Mouse (Mus musculus) left cerebral cortex, adult 9 months (tissue): ENCODE results near the gene Pramef20.
"Not testable (repeated sequence)": the region's sequence is repeated elsewhere in the genome, so short reads cannot be mapped to it uniquely, and the experiment has no call there.

Experiments used
- DNase-seq, 2 experiments: peaks; one replicate each; pipeline ENCODE4 v3.0.0; 2022; ENCODE audit warnings: low spot score in 2 of 2

The Pramef20 gene

GRCm38 (mm10) chr4:144377911-144378310, at the start of gene Pramef20:
Gene Pramef20, minus strand, starts transcription at chr4:144377933.
- no peak for DNase-seq

- no peak for DNase-seq
Observed at GRCm38 (mm10) chr4:144424590-144424989, 46.9 kb upstream of the Pramef20 start.

GRCm38 (mm10) chr4:144420644-144421043, 42.9 kb upstream of the Pramef20 start:
- no peak for DNase-seq

DNA sequence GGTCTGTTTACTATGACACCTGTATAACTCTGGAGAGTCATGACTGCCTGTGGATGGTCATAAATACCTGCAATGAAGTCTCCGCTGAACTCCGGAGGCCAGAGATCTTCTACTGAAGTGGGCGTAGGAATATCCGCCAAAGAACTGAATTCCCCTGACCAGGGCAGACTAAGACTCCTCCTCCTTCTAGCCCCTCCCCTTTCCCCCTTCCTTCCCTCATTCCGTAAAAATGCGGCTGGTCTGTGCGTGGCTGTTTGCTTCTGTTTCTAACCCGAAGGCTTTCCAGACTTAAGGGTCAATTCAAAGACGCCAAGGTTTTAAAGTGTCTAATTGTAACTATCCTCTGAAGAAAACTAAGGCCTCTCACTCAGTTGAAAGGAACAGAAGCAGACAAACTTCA, 30.6 kb upstream of the Pramef20 start, which contains the start of gene Pramef12:
Gene Pramef12, minus strand, starts transcription at position 175 of the 400 bp plus-strand sequence.
- DNase-seq: no peak

- DNase-seq: no peak
Observed at GRCm38 (mm10) chr4:144406261-144406660, 28.5 kb upstream of the Pramef20 start.

DNA sequence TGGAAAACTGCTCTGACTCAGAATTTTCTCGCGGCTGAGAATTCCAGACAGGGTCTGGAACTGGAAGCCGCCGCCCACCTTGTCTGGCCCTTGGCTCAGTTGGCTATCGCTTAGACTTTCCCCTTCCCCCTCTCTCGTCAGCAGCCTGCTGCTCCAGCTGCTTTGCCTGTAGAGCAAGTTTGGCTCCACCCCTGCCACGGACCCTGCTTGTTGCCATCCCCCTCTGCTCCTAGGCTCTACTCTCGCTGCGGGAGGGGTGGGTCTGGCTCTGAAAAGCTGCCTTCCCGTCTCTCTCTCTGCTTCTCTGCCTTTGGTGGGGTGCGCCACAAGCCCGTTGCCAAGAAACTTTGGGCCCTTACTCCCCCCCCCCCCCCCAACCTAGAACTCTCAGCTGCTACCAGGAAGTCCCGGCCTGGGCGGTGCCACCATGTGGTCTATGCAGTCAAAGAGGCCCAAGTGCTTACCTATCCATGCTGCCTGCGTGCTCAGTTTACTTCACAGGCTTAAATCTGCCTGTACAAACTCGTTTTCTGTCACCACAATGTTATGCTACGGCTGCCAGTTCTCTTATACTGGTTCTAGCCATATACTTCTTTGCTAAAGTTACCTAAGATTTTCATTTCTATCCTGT, 26.8 kb upstream of the Pramef20 start:
- no peak for DNase-seq

DNA sequence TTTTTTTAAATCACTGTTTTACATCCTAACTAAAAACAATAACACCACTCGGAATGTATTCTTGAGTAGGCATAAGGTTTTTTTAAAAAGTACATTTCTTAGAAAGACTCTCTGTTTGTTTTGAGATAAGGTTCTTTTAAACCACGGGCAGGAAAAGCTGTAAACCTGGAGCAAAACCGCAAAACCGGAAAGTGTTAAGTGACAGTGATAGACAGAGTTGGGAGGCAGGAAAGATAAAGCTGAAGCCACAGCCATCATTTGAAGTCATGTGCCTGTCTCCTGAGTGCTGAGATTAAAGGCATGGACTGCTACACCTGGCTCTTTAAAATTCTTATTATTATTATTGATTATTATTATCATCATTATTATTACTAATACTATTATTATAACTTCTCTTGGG, 25.0 kb upstream of the Pramef20 start:
- no peak for DNase-seq

- DNase-seq: no peak
Observed at GRCm38 (mm10) chr4:144396316-144396715, 18.6 kb upstream of the Pramef20 start.

- DNase-seq: not testable (repeated sequence)
Observed at GRCm38 (mm10) chr4:144357642-144358041, 20.1 kb downstream of the Pramef20 start, which contains the start of gene Gm13119. Gene Gm13119, plus strand, starts transcription at chr4:144357942.

DNA sequence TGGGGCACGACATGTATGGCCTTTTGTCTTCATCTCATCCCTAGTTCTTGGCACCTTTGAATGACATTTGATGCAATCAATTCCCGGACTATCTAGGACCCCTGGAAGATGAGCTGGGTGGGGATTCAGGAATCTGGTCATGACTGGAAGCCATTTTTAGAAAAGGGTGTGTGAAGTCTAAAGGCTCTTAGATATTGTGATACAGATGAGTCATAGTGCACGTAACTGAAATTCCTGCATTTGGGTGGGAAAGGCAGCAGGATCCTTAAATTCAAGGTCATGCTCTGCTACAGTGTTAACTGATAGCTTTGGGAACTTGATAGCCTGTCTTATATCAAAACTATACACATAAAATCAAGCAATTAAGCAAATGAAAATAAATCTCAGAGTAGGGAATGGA, 41.9 kb downstream of the Pramef20 start:
- not testable (repeated sequence) for DNase-seq

- DNase-seq: not testable (repeated sequence)
Observed at GRCm38 (mm10) chr4:144329949-144330348, 47.8 kb downstream of the Pramef20 start, which contains the start of gene Gm13128. Gene Gm13128, plus strand, starts transcription at chr4:144330249.
